Mouse (Mus musculus) brain, adult 2 months (tissue): ENCODE results near the gene Trappc6b.
A peak's percentile ranks its signal among the peaks of the same experiment; 100 is the strongest.

Experiments used
- DNase-seq: peaks from one replicate; pipeline ENCODE4 v3.0.0; 2011; ENCODE audit warnings: low read depth, low spot score

Trappc6b gene

GRCm38 (mm10) chr12:59055196-59055850 lies 5.9 kb downstream of the Trappc6b start:
- no peak for DNase-seq

DNA sequence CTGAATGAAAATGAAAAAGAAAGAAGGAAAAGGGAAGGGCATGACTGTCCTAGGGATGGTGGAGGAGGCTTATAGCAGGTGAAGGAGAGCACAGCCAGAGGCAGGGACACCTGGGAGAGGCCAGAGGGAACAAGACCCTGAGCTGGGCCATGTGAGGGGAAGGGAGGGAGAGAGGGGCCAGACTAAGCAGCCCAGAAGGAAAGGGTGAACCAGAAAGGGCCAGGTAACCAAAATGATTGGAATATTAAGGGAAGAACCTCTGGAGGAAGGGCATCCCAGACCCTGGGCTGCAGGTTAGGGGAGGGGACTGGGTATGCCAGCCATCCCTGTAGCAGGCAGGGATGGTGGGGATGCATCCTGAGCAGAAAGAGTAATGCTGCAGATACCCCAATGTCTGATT lies 7.3 kb downstream of the Trappc6b start:
- no peak for DNase-seq

DNA sequence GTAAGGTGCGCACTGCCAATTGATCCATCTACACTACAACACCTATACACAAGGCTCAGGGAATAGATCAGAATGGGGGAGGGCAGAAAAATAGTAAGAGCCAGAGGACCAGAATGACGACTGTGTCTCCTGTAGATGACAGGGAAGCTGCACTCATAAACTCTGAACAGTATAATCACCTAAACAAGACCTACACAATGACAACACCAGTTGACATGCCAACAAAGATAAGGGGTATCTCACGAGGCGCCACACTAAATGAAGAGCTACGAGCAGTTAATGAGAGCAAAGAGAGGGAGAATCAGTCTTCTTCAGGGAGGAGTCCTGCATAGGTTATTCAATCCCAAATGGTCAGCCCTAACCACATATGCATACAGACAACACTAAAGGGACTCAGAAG lies 8.1 kb downstream of the Trappc6b start:
- DNase-seq = no peak

DNA sequence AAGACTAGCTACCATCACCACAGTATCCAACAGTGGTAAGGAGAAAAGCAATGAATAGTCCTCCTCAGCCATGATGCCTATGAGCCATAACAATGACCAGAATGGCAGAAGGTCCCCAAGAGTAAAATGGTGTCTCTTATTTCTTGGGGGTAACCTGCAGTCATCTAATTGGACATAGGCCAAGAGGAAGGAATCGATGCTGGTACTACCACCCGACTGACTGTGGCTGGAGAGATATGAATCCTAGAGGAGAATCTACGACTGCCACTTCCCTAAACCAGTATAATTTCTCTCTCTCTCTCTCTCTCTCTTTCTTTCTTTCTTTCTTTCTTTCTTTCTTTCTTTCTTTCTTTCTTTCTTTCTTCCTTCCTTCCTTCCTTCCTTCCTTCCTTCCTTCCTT lies 8.8 kb downstream of the Trappc6b start:
- no peak for DNase-seq

GRCm38 (mm10) chr12:59040851-59041250 lies 20.4 kb downstream of the Trappc6b start:
- DNase-seq = no peak

GRCm38 (mm10) chr12:59039971-59040844 lies 21.1 kb downstream of the Trappc6b start:
- DNase-seq = peak; percentile 20

DNA sequence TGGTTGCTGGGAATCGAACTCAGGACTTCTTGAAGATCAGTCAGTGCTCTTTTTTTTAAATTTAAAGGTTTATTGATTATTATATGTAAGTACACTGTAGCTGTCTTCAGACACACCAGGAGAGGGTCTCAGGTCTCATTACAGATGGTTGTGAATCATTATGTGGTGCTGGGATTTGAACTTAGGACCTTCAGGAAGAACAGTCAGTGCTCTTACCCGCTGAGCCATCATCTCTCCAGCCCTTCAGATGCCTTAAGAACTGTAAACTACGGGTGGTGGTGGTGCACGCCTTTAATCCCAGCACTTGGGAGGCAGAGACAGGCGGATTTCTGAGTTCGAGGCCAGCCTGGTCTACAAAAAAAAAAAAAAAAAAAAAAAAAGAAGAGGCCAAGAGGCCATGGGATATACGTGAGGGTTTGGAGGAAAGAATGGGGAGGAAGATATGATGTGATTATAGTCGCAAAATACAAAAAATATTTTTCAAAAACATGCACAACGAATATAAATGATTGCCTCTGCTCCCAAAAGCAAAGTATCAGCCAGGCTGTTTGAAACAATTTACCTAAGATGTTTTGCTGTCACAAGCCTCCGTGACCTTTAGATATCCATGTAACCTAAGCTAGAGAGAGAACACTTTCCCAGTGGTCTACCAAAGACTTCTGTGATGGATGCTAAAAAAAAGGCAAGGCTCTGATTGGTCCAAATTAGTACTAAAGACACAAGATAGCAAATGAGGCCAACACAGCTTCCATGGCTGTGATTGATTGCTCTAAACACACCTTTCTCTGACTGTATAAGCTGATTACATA lies 21.9 kb downstream of the Trappc6b start:
- DNase-seq = no peak

DNA sequence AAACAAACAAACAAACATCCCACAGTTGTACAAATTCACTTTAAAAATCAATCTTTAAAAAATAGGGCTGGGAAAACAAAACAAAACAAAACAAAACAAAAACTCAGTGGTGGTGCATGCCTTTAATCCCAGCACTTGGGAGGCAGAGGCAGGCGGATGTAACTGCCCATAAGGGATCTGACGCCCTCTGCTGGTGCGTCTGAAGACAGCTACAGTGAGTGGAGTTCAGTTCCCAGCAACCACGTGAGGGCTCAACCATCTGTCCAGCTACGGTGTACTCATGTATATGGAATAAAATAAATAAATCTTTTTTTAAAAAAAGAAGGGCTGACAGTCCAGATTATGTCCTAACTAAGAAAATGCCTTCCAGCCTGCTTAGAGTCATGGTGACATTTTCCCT lies 29.2 kb downstream of the Trappc6b start:
- DNase-seq = no peak

DNA sequence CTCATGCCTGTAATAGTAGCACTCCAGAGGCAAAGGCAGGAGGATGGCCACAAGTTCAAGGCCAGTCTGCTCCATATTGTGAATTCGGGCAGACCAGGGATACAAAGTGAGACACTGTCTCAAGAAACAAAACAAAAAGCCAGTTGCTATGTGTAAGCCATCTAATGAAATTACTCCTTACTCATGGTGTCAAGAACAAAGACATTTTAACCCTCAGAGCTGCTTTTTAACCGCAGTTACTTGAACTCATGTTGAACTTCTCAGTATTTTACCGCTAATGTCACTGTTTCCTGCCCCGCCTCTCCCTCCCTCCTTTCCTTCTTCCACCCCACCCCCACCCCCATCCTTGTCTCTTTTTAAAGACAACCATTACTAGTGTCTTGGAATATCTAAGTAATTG lies 40.0 kb downstream of the Trappc6b start:
- no peak for DNase-seq

DNA sequence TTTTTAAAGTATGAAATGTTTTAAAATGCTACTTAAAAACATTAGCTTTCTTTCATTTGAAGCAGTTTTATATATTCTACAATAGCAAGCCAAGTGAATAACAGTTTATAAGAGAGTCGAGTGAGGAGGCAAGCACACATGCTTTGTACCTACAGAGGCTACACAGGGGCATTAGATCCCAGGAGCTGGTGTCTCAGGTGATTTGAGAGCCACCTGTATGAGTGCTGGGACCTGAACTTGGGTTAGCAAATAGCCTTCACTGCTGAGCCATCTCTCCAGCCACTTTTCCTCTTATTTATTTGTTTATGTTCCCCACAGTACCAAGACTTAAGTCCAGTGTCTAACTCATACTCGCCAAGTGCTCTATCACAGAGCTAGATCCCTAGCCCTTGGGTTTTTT lies 41.4 kb downstream of the Trappc6b start:
- no peak for DNase-seq

DNA sequence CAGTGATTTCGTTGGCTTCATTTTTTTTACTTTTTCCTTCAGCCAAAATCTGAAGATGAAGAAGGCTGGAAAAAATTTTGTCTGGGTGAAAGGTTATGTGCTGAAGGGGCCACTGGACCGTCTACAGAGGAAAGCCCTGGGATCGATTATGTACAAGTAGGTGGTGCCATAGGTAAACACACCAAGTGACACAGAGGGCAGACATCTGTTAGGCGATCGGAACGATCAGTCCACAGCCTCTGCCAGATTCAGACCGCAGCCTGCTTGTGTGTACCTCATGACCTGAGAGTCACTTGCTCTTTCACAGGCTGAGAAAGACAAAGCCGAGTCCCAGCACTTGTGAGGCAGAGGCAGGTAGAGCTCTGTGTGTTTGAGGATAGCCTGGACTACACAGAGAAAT lies 43.3 kb downstream of the Trappc6b start:
- DNase-seq = no peak

GRCm38 (mm10) chr12:59013234-59013633 lies 48.0 kb downstream of the Trappc6b start, which contains the start of gene Gemin2:
TSS of gene Gemin2 (plus strand) at chr12:59013393.
- DNase-seq = peak; percentile 97

- DNase-seq = no peak
These were observed 48.6 kb downstream of the Trappc6b start for GRCm38 (mm10) chr12:59012710-59013091.

DNA sequence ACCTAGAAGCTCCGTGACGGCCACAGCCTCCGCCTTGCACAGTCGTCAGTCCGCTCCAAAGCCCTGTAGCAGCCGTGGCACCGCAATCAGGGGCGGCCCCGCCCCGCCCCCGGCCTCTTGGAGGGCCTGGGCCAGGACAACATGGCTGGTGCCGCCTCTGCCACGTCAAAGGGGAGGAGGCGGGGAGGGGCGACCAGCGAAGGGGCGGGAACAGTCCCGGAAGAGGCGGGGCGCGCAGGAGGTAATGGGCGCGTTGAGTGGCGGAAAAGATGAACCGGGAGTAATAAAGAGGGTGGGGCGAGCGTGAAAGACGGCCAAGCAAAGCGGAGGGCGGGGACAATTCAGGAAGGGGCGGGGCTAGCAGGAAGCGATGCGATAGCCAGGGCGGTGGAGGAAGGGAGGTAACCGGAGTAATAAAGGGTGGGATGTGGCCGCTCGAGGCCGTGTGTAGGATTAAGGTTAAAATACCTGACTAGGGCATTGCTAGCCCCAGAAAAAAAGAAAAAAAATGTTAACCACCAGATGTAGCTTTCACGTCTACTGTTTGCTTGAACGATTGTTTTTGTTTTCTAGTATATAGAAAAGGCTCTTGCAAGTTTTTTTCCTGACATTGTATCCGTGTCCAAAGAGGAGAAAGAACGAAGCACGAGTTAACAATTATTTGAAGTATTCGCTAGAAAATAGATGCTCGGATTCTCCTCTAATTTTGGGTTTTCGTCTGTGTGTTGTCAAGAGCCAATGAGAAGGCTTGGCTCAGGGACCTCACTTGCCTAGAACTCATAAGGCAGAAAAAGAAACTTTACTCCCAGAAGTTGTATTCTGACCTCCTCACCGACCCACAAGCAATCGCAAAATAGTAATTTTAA lies 49.2 kb downstream of the Trappc6b start, which contains the start of gene Sec23a:
Sec23a (minus strand) TSS at position 174 of the 866 bp plus-strand sequence.
- DNase-seq = peak; percentile 99

DNA sequence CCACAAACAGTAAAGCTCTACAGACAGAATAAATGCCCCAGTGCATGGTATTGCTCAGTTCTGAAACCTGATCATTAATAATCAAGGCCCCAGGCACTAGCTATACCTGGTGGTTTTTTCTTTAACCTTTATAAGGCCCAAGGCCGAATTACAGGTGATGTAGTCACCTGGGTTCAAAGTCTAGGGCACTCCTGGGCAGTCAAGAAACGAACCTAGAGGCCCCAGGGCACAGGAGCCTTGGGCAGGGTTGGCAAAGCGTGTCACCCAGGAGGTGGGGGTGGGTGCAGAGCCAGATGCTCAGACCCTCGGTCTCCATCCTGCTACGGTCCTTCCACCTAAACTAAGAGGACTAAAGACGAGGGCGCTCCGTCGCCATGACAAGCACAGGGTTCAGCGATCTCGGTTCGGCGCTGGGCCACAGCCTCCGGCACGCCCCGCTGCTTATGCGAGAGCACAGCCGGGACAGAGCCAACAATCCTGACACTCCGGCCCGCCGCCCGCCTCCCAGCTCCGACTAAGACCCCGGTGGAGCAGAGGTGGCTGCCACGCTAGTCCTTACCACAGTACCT lies 49.9 kb downstream of the Trappc6b start:
- no peak for DNase-seq

DNA sequence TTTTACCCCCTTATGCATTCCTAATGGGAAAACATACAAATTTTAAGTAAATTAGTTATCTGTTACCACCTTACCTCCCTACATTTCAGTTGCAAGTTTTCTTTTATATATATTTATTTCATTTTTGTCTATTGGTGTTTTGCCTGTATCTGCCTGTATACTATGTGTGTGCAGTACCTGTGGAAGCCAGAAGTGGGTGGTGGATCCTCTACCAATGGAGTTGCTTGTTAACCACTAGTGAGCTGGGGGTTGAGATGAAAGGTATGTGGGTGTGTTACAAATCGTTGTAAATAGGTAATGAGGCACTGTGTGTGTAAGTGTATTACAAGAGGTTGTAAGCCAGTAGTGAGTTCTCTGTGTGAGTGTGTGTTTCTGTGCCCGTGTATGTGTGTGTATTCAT lies 50.8 kb downstream of the Trappc6b start:
- DNase-seq = peak; percentile 24
